Mouse (Mus musculus) kidney, embryonic 16.5 days (tissue): ENCODE measurements around the gene Gpr146. TPM values are rescaled to one million over a fixed set of nuclear protein-coding genes. Genes with fewer than 3 reads are reported as not detected.
A peak's percentile ranks its signal among the peaks of the same experiment; 100 is the strongest.

ENCODE experiments used
- ATAC-seq: fragments of 200-750 bp; cut with Nextera tagmentation; 2 replicates; pipeline ENCODE4 v1.8.0; 2017; ENCODE audit warnings: moderate TSS enrichment; ENCODE audit not compliant: low FRiP score, low TSS enrichment
- H3K27ac ChIP-seq: fragments of 300-500 bp; sonication (generic); 2 replicates; pipeline ENCODE4 v1.5.1; 2014; ENCODE audit warnings: low read length
- H3K27me3 ChIP-seq: fragments of 300-500 bp; sonication (generic); 2 replicates; pipeline ENCODE4 v1.6.1; 2014; ENCODE audit warnings: low read length, control low read depth, mixed read lengths; ENCODE audit not compliant: insufficient read depth
- H3K36me3 ChIP-seq: fragments of 300-500 bp; sonication (generic); 2 replicates; pipeline ENCODE4 v1.6.1; 2014; ENCODE audit warnings: low read length, control low read depth, mixed read lengths; ENCODE audit not compliant: insufficient read depth
- H3K4me1 ChIP-seq: fragments of 300-500 bp; sonication (generic); 2 replicates; pipeline ENCODE4 v1.6.1; 2014; ENCODE audit warnings: low read length, control low read depth, mixed read lengths; ENCODE audit not compliant: insufficient read depth
- H3K4me2 ChIP-seq: fragments of 300-500 bp; sonication (generic); replicated peaks from 2 replicates; pipeline ENCODE4 v1.6.1; 2014; ENCODE audit warnings: low read depth, low read length
- H3K4me3 ChIP-seq: fragments of 300-500 bp; sonication (generic); 2 replicates; pipeline ENCODE4 v1.5.1; 2014; ENCODE audit warnings: mild to moderate bottlenecking, low read length
- H3K9ac ChIP-seq: fragments of 300-500 bp; sonication (generic); replicated peaks from 2 replicates; pipeline ENCODE4 v1.6.1; 2014; ENCODE audit warnings: low read length
- H3K9me3 ChIP-seq: fragments of 300-500 bp; sonication (generic); 2 replicates; pipeline ENCODE4 v1.6.1; 2016; ENCODE audit warnings: low read length, control low read depth
- WGBS: fragments of 180-500 bp; shearing (Covaris S2); extraction: QIAGEN DNeasy Blood & Tissue Kit; methylation state at CpG from one replicate; pipeline ENCODE4 v1.1.7; 2014; 5-methylcytosine and 5-hydroxymethylcytosine counted together
- polyA plus RNA-seq: library from polyadenylated mRNA; unstranded; fragments of >200 nt; fragmentation: Nextera tagmentation; extraction: Ambion mirVana; gene quantifications from 2 replicates; pipeline ENCODE4 v1.2.1, GENCODE M21; 2015

Gpr146 gene
- polyA plus RNA-seq, 1 experiment from 2014 or later = 6.7 TPM

DNA sequence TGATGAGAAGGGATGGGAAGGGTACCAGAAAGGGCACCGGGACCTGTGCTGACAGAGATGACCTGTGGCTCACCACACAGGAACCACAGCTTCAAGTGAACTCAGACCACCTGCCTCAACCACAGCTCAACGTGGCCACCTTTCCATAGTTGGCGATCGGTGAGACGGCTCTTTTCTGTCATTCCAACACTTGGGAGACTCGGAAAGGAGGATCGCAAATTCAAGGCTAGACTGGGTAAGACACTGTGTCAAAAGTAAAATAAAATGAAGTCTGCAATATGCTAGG lies 717 bp downstream of the Gpr146 start:
- peak overlapping the region; percentile 94 for H3K27ac ChIP-seq
- H3K4me2 ChIP-seq = no peak overlapping the region
- H3K9ac ChIP-seq = no peak overlapping the region
- H3K4me1 ChIP-seq = peaks cover 66% of the 10 kb centered on the region
- H3K36me3 ChIP-seq = no peaks in the 10 kb centered on the region
- H3K27me3 ChIP-seq = no peaks in the 10 kb centered on the region
- 69% methylated on average over 7 of the region's 7 CpGs for WGBS
- no peaks in the 10 kb centered on the region for H3K9me3 ChIP-seq
- ATAC-seq = no peak
- no peak overlapping the region for H3K4me3 ChIP-seq

DNA sequence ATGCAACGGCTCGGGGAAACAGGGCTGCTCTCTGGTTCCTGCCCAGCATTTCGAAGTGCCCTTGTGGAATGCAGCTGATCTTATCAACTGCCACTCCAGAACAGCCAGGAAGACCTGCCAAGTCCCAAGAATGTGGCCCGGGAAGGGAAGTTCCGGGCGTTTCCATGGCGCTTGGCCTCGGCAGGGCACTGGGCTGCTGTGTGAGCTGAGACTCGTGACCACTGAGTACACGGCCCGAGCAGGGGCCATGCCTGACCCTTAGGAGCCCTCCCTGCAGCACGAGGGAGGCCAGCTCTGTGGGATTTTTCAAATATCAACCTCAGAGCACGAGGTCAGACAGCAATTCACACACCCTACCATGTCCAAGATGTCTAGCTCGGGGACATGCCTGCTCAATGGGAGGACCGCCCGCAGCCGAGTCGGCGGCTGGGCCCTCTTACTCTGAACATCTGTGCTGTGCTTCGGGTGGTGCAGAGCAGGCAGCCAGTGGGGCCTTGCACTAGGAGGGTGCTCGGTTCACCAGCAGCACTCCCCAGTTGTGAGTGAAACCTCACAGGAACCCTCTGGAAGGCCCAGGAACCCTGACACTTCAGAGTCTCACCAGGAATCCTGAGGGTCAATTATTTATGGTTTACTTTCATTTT lies 1.6 kb downstream of the Gpr146 start:
- Histone ChIP-seq H3K9me3 (no peaks in the 10 kb centered on the region), H3K27me3 (no peaks in the 10 kb centered on the region), H3K4me3 (no peak overlapping the region), H3K4me2 (peak overlapping the region; percentile 22; the same call in 1 of the 2 replicates), H3K27ac (peak overlapping the region; percentile 94), H3K4me1 (peaks cover 71% of the 10 kb centered on the region), H3K36me3 (no peaks in the 10 kb centered on the region), H3K9ac (peak overlapping the region; percentile 41)
- ATAC-seq = peak; percentile 50; the same call in 1 of the 2 replicates
- WGBS = 33% methylated on average over 21 of the region's 21 CpGs

DNA sequence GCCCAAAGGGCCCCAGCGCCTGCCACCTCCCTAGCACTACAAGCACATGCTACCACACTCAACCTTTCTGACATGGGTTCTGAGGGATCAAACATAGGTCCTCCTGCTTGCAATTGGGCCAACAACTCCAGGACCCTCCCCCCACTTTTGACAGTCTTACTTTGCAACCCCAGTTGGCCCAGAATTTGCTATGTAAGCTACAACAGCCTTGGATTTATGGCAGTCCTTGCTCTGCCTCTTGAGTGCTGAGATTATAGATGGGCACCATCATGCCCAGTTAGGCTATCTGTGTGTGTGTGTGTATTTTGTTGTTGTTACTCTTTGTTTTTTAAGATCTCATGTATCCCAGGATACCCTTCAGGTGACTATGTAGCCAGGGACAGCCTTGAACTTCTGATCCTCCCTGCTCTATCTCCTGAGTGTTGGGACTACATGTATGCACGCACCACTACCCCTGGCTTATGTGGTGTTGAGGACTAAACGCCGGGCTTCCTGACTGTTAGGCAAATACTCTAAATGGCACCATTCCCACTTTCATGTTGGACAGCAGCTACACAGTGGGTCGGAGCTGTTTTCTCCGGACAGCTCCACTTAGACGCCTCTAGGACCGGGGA lies 2.4 kb downstream of the Gpr146 start:
- no peaks in the 10 kb centered on the region for H3K36me3 ChIP-seq
- peak overlapping the region; percentile 84 for H3K4me2 ChIP-seq
- peak overlapping the region; percentile 76 for H3K4me3 ChIP-seq
- H3K27ac ChIP-seq = peak overlapping the region; percentile 94
- peaks cover 72% of the 10 kb centered on the region for H3K4me1 ChIP-seq
- H3K9me3 ChIP-seq = no peaks in the 10 kb centered on the region
- no peaks in the 10 kb centered on the region for H3K27me3 ChIP-seq
- no peak overlapping the region for H3K9ac ChIP-seq
- 17% methylated on average over 8 of the region's 8 CpGs for WGBS
- no peak for ATAC-seq

DNA sequence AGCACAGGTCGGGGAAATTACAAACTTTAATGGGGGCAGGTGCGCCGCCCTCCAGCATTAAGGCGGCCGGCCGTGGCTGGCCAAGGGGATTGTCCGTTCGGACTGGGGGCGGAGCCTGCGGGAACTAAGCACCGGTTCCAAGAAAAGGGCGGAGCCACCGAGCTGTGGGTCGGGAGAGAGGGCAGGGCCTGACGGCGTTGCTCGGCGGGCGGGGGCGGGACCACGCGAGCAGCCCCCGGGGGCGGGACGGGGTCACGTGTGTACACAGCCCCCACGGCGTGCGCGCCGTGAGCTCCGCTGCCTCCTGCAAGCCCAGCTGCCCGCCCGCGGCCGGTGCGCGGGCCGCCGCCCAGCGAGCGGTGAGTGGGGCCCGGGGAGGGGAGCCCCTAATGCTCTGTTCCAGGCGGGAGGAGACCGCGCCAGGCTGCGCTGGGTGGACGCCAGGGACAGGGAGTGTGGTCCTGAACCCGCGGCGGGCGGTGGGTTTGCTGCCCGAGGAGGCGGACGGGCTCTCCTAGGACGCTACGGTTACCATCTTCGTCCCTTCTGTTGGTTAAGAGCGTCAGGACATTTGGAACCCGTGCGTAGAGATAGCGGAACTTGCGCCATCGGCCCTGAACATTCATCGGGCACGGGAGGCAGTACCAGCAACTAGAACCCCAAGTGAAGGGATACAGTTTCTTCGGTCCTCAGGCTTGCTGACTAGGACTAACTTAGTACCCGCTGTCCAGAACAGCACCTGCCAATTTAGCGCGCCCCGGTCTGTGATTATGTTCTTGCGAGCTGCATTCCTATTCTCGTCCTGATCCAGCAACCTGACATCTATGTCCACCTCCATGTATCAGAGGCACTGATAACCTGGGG lies 3.1 kb downstream of the Gpr146 start:
- ATAC-seq = peak; percentile 82
- Histone ChIP-seq H3K4me1 (peaks cover 76% of the 10 kb centered on the region), H3K27me3 (no peaks in the 10 kb centered on the region), H3K4me3 (peak overlapping the region; percentile 76), H3K9me3 (no peaks in the 10 kb centered on the region), H3K27ac (peak overlapping the region; percentile 94), H3K36me3 (no peaks in the 10 kb centered on the region), H3K4me2 (peak overlapping the region; percentile 84), H3K9ac (peak overlapping the region; percentile 80)
- WGBS = under 1% methylated on average over 73 of the region's 73 CpGs

DNA sequence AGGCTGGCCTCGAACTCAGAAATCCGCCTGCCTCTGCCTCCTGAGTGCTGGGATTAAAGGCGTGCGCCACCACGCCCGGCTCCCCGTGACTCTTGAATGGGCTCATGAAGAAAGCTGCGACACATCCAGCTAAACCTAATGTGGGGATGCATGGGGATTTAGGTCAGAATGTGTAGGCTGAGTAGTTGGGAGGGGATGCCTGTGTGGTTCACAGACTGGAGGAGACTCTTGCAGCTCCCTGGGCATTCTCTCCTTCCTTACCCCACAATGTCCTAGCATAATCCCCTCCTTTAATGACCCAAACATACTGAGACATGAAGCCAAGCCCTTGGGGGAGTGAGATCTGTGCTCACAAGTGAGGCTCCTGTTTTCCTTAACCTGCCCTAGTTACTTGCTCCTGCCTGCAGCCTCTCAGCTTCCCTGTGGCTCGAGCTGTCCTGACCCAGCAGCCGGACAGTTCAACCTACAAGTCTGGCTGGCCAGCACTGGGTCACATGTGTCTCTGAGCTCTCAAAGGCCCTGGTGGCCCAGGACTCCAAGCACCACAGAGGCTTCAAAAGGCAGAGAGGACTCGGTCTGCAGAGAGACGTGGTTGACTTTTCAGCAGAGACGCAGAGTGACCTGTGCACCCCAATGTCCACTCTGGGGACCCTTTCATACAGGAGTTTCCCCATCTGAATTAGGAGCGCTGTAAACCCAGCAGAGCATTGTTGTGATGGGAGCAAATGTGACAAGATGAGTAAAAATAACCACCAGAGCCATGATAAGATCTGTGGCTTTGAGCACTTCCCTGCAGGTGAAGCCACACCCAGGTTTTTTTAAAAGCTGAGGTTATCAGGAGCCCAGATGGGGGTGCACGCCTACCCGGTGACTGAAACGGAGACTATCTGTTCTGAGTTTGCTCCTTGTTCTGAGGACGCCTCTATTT lies 4.4 kb downstream of the Gpr146 start:
- H3K9ac ChIP-seq = peak overlapping the region; percentile 29
- ATAC-seq = no peak
- no peaks in the 10 kb centered on the region for H3K36me3 ChIP-seq
- peak overlapping the region; percentile 76; the same call in 1 of the 2 replicates for H3K4me3 ChIP-seq
- no peaks in the 10 kb centered on the region for H3K27me3 ChIP-seq
- peak overlapping the region; percentile 84 for H3K4me2 ChIP-seq
- H3K4me1 ChIP-seq = peaks cover 76% of the 10 kb centered on the region
- H3K9me3 ChIP-seq = no peaks in the 10 kb centered on the region
- 75% methylated on average over 17 of the region's 18 CpGs for WGBS
- H3K27ac ChIP-seq = peak overlapping the region; percentile 66

DNA sequence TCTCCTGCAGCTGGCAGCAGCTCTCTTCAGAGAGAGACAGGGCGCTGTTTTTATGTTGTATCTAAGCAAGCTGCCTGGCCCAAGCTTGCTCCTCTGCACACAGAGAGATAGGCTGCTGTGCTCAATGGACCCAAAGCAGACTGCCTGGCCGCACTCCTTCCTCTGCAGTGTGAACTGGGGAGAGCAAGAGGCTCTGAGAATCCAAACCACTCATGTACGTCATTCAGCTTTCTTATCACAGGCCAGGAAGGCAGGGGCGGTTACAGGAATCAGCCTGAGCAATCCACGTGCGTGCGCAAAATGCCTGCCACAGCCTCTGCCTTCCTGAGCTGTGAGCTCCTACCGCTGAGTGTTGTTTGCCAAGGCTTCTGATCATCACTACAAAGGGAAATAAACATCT lies 5.3 kb downstream of the Gpr146 start:
- H3K27ac ChIP-seq = peak overlapping the region; percentile 66
- H3K4me3 ChIP-seq = no peak overlapping the region
- no peaks in the 10 kb centered on the region for H3K36me3 ChIP-seq
- H3K4me1 ChIP-seq = peaks cover 77% of the 10 kb centered on the region
- peak overlapping the region; percentile 84 for H3K4me2 ChIP-seq
- 57% methylated on average over 8 of the region's 8 CpGs for WGBS
- no peak for ATAC-seq
- H3K27me3 ChIP-seq = no peaks in the 10 kb centered on the region
- H3K9me3 ChIP-seq = no peaks in the 10 kb centered on the region
- peak overlapping the region; percentile 29 for H3K9ac ChIP-seq

DNA sequence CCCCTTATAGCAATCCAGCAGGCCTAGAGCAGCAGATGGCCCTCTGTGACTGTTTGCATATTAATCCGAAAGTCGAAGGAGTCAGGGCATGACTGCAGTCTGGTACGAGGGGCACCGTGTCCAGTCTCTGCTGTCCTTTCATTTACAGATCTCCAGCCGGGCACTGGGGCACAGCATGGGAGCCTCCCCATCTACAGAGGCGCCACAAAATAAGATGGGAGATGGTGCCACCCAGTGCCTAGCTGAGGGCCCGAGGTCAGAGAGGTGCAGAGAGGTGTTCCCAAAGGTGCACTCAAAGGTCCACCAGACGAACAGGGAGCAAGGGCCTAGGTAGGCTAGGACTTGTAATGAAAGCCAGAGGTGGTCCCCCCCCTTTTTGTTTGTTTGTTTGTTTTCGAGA lies 5.7 kb downstream of the Gpr146 start:
- Histone ChIP-seq H3K4me2 (no peak overlapping the region), H3K27ac (peak overlapping the region; percentile 66), H3K4me3 (no peak overlapping the region), H3K9ac (peak overlapping the region; percentile 29), H3K27me3 (no peaks in the 10 kb centered on the region), H3K4me1 (peaks cover 77% of the 10 kb centered on the region), H3K36me3 (no peaks in the 10 kb centered on the region), H3K9me3 (no peaks in the 10 kb centered on the region)
- no peak for ATAC-seq
- 78% methylated on average over 9 of the region's 9 CpGs for WGBS

DNA sequence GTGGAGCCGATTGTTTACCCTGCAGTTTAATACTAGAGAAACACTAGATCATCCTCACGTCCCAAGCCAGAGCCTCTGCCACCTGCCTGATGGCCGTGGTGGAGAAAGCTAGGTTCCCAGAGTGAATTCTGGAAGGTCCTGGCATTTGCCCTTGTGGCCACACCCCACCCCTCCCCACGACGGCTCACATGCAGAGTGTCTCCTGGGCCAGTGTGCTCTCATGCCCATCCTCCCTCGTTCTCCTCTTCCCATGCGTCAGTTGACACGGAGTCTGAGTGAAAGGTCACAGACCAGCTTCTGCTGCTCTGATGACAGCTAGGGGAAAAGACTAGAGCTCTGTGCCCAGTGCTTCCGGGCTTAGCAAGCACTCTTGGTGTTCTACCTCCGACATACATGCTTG lies 7.0 kb downstream of the Gpr146 start:
- H3K4me1 ChIP-seq = peaks cover 77% of the 10 kb centered on the region
- 18% methylated on average over 10 of the region's 10 CpGs for WGBS
- H3K27ac ChIP-seq = peak overlapping the region; percentile 71
- H3K27me3 ChIP-seq = no peaks in the 10 kb centered on the region
- no peaks in the 10 kb centered on the region for H3K9me3 ChIP-seq
- no peaks in the 10 kb centered on the region for H3K36me3 ChIP-seq
- peak overlapping the region; percentile 17; the same call in 1 of the 2 replicates for H3K9ac ChIP-seq
- ATAC-seq = peak; percentile 16
- H3K4me3 ChIP-seq = no peak overlapping the region
- 0 out of 2 replicates have a peak overlapping the region, but pooled peaks have one; percentile 3 for H3K4me2 ChIP-seq

DNA sequence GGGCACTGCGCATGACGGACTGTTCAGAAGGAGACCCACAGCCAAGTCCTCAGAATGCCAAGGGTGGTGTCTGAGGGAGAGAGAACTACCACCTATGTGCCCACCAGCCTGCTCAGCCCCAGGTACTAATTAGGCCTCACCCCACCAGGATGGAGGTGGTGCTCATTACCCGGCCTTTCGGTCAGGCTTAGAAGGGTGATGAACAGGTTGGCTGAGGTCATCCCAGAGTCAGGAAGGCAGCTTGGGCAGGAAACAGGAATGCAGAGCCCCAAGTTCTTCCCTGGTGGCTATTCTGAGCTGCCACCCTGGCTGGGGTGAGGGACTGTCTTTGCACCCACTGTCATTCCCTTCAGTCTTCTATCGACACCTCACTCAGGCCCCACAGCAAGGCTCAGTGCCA lies 8.6 kb downstream of the Gpr146 start:
- no peaks in the 10 kb centered on the region for H3K9me3 ChIP-seq
- H3K4me1 ChIP-seq = peaks cover 75% of the 10 kb centered on the region
- H3K4me3 ChIP-seq = no peak overlapping the region
- H3K27ac ChIP-seq = no peak overlapping the region
- no peak for ATAC-seq
- H3K36me3 ChIP-seq = no peaks in the 10 kb centered on the region
- H3K4me2 ChIP-seq = no peak overlapping the region
- no peaks in the 10 kb centered on the region for H3K27me3 ChIP-seq
- 89% methylated on average over 5 of the region's 5 CpGs for WGBS
- no peak overlapping the region for H3K9ac ChIP-seq
